Mouse (Mus musculus) gastrocnemius, postnatal 36 days (tissue): ENCODE results near the gene Cnot10. TPM values are rescaled to one million over a fixed set of nuclear protein-coding genes. Genes with fewer than 3 reads are reported as not detected.

Experiments used
- DNase-seq, 2 experiments: peaks; one replicate each; pipeline ENCODE4 v3.0.0; 2022
- intact Hi-C: fragments of 180-260 bp; cut with DNase I; formaldehyde crosslinking; loops from one replicate; pipeline ENCODE4 v1.15.1; 2025
- long read RNA-seq, 2 experiments: library from polyadenylated mRNA; stranded (forward); transcript quantifications; one replicate each; pipeline ENCODE4 v2.0.0; 2021
- total RNA-seq, 2 experiments: library from RNA; stranded (reverse); gene quantifications; 2 replicates each; pipeline ENCODE4 v1.2.3; 2021

Cnot10 gene
- total RNA-seq = 10 to 100 TPM; 11.9 to 15.0 TPM
- long read RNA-seq, experiment 1, partial matches to known transcripts = 2 of 6 reads
- long read RNA-seq, experiment 1, other reads (novel, unspliced or antisense) = 1 of 6 reads
- long read RNA-seq, experiment 2, transcript Cnot10-201 (20 exons, 2,853 nt) = major isoform, 10 of 20 reads
- long read RNA-seq, experiment 2, partial matches to known transcripts = 2 of 20 reads
- long read RNA-seq, experiment 2, other reads (novel, unspliced or antisense) = 8 of 20 reads

- intact Hi-C loops = no loop called here
- peak; percentile 96 to 98 for DNase-seq
Measured at GRCm38 (mm10) chr9:114639839-114640646, at the start of gene Cnot10. Gene Cnot10, minus strand, starts transcription at chr9:114640184.

- intact Hi-C loops = loop anchor here (5.0 kb wide), 2 partner anchors 37 to 38 kb away; no protein-coding TSS in a partner anchor
- no peak for DNase-seq
Measured at GRCm38 (mm10) chr9:114688953-114689407, 49.0 kb upstream of the Cnot10 start.

GRCm38 (mm10) chr9:114688252-114688952 lies 48.4 kb upstream of the Cnot10 start, which contains the start of gene Dync1li1:
Gene Dync1li1, plus strand, starts transcription at chr9:114688790.
- intact Hi-C loops = loop anchor here (5.0 kb wide), 2 partner anchors 36 to 39 kb away; no protein-coding TSS in a partner anchor

GRCm38 (mm10) chr9:114687639-114688038 lies 47.7 kb upstream of the Cnot10 start:
- intact Hi-C loops = loop anchor here (5.0 kb wide), 2 partner anchors 35 to 40 kb away; no protein-coding TSS in a partner anchor
- DNase-seq = no peak

More at GRCm38 (mm10) chr9:114688252-114688952, 48.4 kb upstream of the Cnot10 start, which contains the start of gene Dync1li1:
- DNase-seq = peak; percentile 97 to 98

- no peak for DNase-seq
- intact Hi-C loops = loop anchor here (5.0 kb wide), 2 partner anchors 34 to 41 kb away; no protein-coding TSS in a partner anchor
Measured at GRCm38 (mm10) chr9:114686245-114686644, 46.3 kb upstream of the Cnot10 start.

GRCm38 (mm10) chr9:114682193-114682592 lies 42.2 kb upstream of the Cnot10 start:
- intact Hi-C loops = no loop called here

GRCm38 (mm10) chr9:114680531-114680930 lies 40.5 kb upstream of the Cnot10 start:
- intact Hi-C loops = no loop called here
- no peak for DNase-seq

More at GRCm38 (mm10) chr9:114682193-114682592, 42.2 kb upstream of the Cnot10 start:
- no peak for DNase-seq

- intact Hi-C loops = no loop called here
- DNase-seq = no peak
Measured at GRCm38 (mm10) chr9:114679944-114680343, 40.0 kb upstream of the Cnot10 start.

GRCm38 (mm10) chr9:114678576-114678975 lies 38.6 kb upstream of the Cnot10 start:
- DNase-seq = no peak
- intact Hi-C loops = no loop called here

- no peak for DNase-seq
- intact Hi-C loops = no loop called here
Measured at GRCm38 (mm10) chr9:114673626-114674025, 33.6 kb upstream of the Cnot10 start.

GRCm38 (mm10) chr9:114672703-114673561 lies 32.9 kb upstream of the Cnot10 start:
- DNase-seq = no peak

GRCm38 (mm10) chr9:114671946-114672345 lies 32.0 kb upstream of the Cnot10 start:
- DNase-seq = no peak
- intact Hi-C loops = no loop called here

More at GRCm38 (mm10) chr9:114672703-114673561, 32.9 kb upstream of the Cnot10 start:
- intact Hi-C loops = no loop called here

GRCm38 (mm10) chr9:114669011-114669410 lies 29.0 kb upstream of the Cnot10 start:
- intact Hi-C loops = no loop called here
- no peak for DNase-seq

- intact Hi-C loops = no loop called here
- peak in 1 of 2 experiments; percentile 23 for DNase-seq
Measured at GRCm38 (mm10) chr9:114668047-114668446, 28.1 kb upstream of the Cnot10 start.

- no peak for DNase-seq
- intact Hi-C loops = no loop called here
Measured at GRCm38 (mm10) chr9:114666858-114667257, 26.9 kb upstream of the Cnot10 start.

- intact Hi-C loops = no loop called here
- no peak for DNase-seq
Measured at GRCm38 (mm10) chr9:114663782-114664181, 23.8 kb upstream of the Cnot10 start.

GRCm38 (mm10) chr9:114661991-114662390 lies 22.0 kb upstream of the Cnot10 start:
- intact Hi-C loops = no loop called here

GRCm38 (mm10) chr9:114660983-114661382 lies 21.0 kb upstream of the Cnot10 start:
- intact Hi-C loops = no loop called here
- DNase-seq = no peak

More at GRCm38 (mm10) chr9:114661991-114662390, 22.0 kb upstream of the Cnot10 start:
- no peak for DNase-seq

GRCm38 (mm10) chr9:114660506-114660905 lies 20.5 kb upstream of the Cnot10 start:
- intact Hi-C loops = no loop called here
- no peak for DNase-seq
